Mouse (Mus musculus) limb, embryonic 11.5 days (tissue): Measurements from ENCODE around the gene Fabp2. TPM values are rescaled to one million over a fixed set of nuclear protein-coding genes. Genes with fewer than 3 reads are reported as not detected.
A peak's percentile ranks its signal among the peaks of the same experiment; 100 is the strongest.

Experiments used
- ATAC-seq: fragments of 200-750 bp; cut with Nextera tagmentation; 2 replicates; pipeline ENCODE4 v1.8.0; 2017; ENCODE audit warnings: low read depth; ENCODE audit not compliant: insufficient number of reproducible peaks, low FRiP score, low TSS enrichment
- DNase-seq: peaks from one replicate; pipeline ENCODE4 v3.0.0-alpha.2; 2015; ENCODE audit warnings: low spot score
- H3K27ac ChIP-seq: fragments of 300-500 bp; sonication (generic); replicated peaks from 2 replicates; pipeline ENCODE4 v1.5.1; 2014; ENCODE audit warnings: low read depth, mild to moderate bottlenecking, low read length
- H3K27me3 ChIP-seq: fragments of 300-500 bp; sonication (generic); 2 replicates; pipeline ENCODE4 v1.6.1; 2014; ENCODE audit warnings: mild to moderate bottlenecking, low read length, mixed read lengths; ENCODE audit not compliant: control insufficient read depth, insufficient read depth
- H3K36me3 ChIP-seq: fragments of 300-500 bp; sonication (generic); 2 replicates; pipeline ENCODE4 v1.6.1; 2014; ENCODE audit warnings: mild to moderate bottlenecking, low read length, moderate library complexity, mixed read lengths; ENCODE audit not compliant: control insufficient read depth, insufficient read depth
- H3K4me1 ChIP-seq: fragments of 300-500 bp; sonication (generic); 2 replicates; pipeline ENCODE4 v1.6.1; 2014; ENCODE audit warnings: low read length, mixed read lengths; ENCODE audit not compliant: control insufficient read depth, insufficient read depth
- H3K4me2 ChIP-seq: fragments of 300-500 bp; sonication (generic); 2 replicates; pipeline ENCODE4 v1.6.1; 2014; ENCODE audit warnings: low read depth, mild to moderate bottlenecking, moderate library complexity; ENCODE audit not compliant: severe bottlenecking
- H3K4me3 ChIP-seq: fragments of 300-500 bp; sonication (generic); 2 replicates; pipeline ENCODE4 v1.5.1; 2014; ENCODE audit warnings: low read depth, low read length
- H3K9ac ChIP-seq: fragments of 300-500 bp; sonication (generic); 2 replicates; pipeline ENCODE4 v1.6.1; 2014; ENCODE audit warnings: mild to moderate bottlenecking, low read length
- H3K9me3 ChIP-seq: fragments of 300-500 bp; sonication (generic); 2 replicates; pipeline ENCODE4 v1.6.1; 2016; ENCODE audit warnings: low read length; ENCODE audit not compliant: control insufficient read depth
- WGBS: fragments of 180-500 bp; shearing (Covaris S2); extraction: QIAGEN DNeasy Blood & Tissue Kit; methylation state at CpG from one replicate; pipeline ENCODE4 v1.1.7; 2014; 5-methylcytosine and 5-hydroxymethylcytosine counted together
- polyA plus RNA-seq: library from polyadenylated mRNA; unstranded; fragments of >200 nt; fragmentation: Nextera tagmentation; extraction: Ambion mirVana; gene quantifications from 2 replicates; pipeline ENCODE4 v1.2.1, GENCODE M21; 2014

Fabp2 gene
- polyA plus RNA-seq, 1 experiment from 2014 or later = not detected

DNA sequence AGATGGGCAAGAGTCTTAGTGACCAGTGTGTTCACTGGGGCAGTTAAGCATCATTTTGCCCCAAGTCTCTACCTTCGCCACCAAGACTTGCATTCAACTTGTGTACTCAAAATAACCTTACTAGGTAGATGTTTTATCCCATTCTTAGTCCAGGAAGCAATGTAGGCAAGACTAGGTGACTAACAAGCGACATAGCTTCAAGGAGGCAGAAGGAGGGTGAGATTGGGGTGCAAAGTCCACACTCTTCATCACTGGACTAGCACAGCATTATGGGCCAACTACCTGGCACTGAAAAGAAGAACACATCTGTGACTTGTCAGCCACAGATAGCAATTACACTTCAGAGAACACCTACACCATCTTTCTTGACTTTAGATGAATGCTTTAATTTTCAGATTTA is 18.0 kb upstream of the Fabp2 start:
- Histone ChIP-seq H3K27me3 (no peaks in the 10 kb centered on the region), H3K36me3 (no peaks in the 10 kb centered on the region), H3K9ac (no peak overlapping the region), H3K9me3 (no peaks in the 10 kb centered on the region), H3K27ac (no peak overlapping the region), H3K4me3 (no peak overlapping the region), H3K4me2 (no peak overlapping the region), H3K4me1 (no peaks in the 10 kb centered on the region)
- WGBS = 84% methylated on average over 2 of the region's 2 CpGs
- ATAC-seq = no peak
- no peak for DNase-seq

DNA sequence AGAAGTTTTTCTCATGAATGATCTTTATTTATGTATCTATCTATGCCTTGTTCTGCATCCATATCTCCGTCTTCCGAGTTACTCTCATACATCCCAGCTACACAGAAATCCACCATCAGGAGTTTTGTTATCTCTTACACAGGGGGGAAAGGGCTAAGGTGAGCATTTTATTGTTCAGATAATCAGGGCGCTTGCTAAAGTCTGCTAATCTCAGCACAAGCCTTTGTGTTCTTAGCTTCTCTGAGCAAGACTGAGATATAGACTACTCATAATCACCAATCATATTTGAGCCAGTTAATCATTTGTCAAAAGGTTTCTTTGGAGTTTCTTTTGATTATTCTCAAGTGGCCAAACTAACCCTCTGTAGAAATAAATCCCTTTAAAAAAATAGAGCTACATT is 17.3 kb upstream of the Fabp2 start:
- Histone ChIP-seq H3K9me3 (no peaks in the 10 kb centered on the region), H3K4me2 (no peak overlapping the region), H3K4me3 (no peak overlapping the region), H3K27me3 (no peaks in the 10 kb centered on the region), H3K4me1 (no peaks in the 10 kb centered on the region), H3K27ac (no peak overlapping the region), H3K9ac (no peak overlapping the region), H3K36me3 (no peaks in the 10 kb centered on the region)
- 84% methylated on average over 3 of the region's 3 CpGs for WGBS
- ATAC-seq (no peak), DNase-seq (no peak)

DNA sequence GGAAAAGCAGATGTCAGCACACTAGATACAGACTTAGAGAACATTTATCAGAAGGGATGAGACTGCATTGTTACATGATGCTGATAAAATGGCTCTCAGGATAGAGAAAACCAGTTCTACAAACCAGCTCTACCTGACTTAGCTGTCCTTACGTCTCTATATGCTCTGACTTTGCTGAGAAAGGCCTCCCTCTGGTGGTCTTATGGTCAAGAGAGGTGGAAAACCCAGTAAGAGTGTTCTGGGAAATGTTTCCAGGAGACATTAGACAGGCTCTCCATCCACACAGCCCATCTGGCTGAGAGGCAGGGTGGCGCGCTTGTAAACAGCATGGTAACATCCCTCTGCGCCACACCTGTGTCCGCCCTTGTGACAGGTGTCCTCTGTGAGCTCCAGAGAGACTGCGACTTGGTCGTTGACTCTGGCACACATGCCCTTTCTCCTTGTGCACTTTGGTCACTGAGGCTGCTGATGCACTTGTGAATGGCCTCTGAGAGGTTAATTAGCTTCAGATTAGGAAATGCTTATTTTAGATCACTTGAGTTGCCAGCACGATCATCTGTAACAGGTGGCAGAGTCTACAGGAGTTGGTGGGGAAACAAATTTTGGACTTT is 16.1 kb upstream of the Fabp2 start:
- Histone ChIP-seq H3K4me1 (no peaks in the 10 kb centered on the region), H3K4me2 (no peak overlapping the region)
- WGBS = 85% methylated on average over 8 of the region's 8 CpGs

DNA sequence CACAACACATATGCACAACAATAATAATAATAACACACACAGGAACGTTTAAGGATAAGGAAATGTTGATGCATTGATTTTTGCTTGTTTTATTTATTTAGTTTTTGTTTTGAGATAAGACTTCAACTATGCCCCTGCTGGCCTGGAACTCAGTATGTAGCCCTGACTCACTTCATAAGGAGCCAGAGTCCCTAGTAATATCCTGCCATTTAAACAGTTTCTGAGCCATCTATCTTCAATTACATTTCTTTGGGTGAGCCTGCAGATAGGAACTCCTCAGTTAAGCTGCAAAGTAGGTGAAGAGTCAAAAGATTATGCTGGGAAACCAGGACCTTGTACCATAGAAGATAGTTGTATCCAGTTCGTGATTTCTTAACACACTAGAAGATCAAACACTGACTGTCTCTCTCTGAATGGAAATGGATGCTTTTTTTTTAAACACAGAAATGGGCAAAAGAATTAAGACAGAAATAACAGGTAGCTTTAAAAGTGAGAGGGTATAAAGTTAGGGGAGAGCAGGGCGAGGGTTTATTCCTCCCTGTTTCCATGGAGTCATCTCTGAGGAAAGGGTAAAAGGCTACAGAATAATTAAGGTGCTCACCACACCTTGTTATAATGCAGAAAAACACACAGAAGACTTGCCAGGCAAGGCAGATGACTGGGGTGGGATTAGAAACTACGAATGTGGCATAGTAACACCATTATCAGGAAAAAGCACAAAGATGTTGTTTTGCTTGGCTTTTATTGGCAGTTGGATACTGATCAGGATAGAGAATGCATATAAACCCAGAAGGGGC is 7.2 kb upstream of the Fabp2 start:
- Histone ChIP-seq H3K4me2 (no peak overlapping the region), H3K36me3 (no peaks in the 10 kb centered on the region), H3K27ac (no peak overlapping the region), H3K4me3 (no peak overlapping the region), H3K9me3 (no peaks in the 10 kb centered on the region), H3K9ac (no peak overlapping the region), H3K27me3 (no peaks in the 10 kb centered on the region), H3K4me1 (no peaks in the 10 kb centered on the region)
- ATAC-seq (no peak), DNase-seq (no peak)
- 77% methylated on average over 4 of the region's 4 CpGs for WGBS

More for the DNA sequence above, 16.1 kb upstream of the Fabp2 start:
- DNase-seq (no peak), ATAC-seq (no peak)
- no peak overlapping the region for H3K27ac ChIP-seq
- no peak overlapping the region for H3K4me3 ChIP-seq
- H3K9me3 ChIP-seq = no peaks in the 10 kb centered on the region
- H3K36me3 ChIP-seq = no peaks in the 10 kb centered on the region
- no peaks in the 10 kb centered on the region for H3K27me3 ChIP-seq
- H3K9ac ChIP-seq = no peak overlapping the region

DNA sequence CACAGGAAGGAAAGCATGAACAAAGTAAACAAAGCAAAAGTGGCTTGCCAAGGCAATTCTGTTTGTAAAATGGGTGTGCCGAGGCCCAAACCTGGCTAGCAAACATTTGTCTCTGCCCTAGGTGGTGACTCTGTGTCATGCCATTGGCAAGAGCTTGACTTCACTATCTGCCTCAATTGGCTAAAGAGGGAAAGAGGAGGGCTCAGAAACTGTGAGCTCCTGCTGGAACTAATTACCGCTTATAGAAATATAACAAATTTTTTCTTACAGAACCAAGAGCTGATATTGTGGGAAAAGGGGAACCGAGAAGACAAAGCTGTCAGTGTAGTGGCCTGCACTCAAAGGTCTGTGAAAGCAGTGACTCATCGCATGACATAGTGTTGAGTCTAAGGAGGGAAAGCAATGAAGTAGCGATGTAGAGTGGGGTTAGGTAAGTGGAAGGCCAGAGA is 6.5 kb upstream of the Fabp2 start:
- 89% methylated on average over 5 of the region's 5 CpGs for WGBS
- Histone ChIP-seq H3K36me3 (no peaks in the 10 kb centered on the region), H3K27ac (no peak overlapping the region), H3K9me3 (no peaks in the 10 kb centered on the region), H3K4me2 (no peak overlapping the region), H3K4me1 (no peaks in the 10 kb centered on the region), H3K4me3 (no peak overlapping the region), H3K9ac (no peak overlapping the region), H3K27me3 (no peaks in the 10 kb centered on the region)
- DNase-seq (no peak), ATAC-seq (no peak)

DNA sequence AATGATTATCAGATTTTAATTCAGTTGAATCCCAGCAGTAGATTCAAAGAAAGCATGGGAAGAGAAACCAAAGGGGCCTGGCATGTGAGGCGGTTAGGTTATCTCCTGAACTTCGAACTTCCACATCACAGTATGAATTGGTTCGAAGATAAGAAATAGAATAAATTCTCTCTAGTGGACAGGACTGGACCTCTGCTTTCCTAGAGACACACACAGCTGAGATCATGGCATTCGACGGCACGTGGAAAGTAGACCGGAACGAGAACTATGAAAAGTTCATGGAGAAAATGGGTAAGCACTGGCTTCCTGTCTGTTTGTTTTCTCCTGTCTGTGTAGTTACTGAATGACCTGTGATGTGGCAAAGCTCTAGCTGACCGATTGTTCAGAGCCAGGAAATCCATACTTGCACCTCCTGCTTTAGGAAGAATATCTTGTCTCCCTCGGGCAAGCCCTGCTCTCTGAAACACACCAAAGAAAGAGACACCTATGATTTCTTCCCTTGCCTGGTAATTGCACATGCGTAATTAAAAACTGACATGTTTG is 388 bp downstream of the Fabp2 start:
- no peak for ATAC-seq
- H3K9ac ChIP-seq = no peak overlapping the region
- no peak overlapping the region for H3K4me3 ChIP-seq

DNA sequence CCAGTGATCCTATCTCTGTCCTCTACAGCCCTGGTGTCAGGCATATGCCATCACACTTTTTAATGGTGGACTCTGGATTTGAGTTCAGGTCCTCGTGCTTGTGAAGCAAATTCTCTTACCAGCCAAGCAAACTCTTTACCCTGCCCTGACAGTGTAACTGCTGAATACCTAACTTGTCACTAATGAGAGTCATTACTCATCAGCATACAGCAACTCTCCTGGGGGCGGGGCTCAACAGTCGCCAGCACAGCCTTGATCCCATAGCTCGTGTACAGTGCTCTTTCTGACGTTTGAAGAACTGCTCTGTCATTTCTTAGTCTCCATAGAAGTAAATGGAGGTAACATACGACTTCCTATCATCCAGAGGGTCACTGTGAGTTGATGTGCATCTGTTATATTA is 3.4 kb downstream of the Fabp2 start:
- Histone ChIP-seq H3K4me2 (no peak overlapping the region), H3K4me1 (no peaks in the 10 kb centered on the region), H3K27me3 (no peaks in the 10 kb centered on the region), H3K4me3 (no peak overlapping the region), H3K9ac (no peak overlapping the region), H3K27ac (no peak overlapping the region), H3K36me3 (no peaks in the 10 kb centered on the region), H3K9me3 (no peaks in the 10 kb centered on the region)
- DNase-seq = no peak
- 63% methylated on average over 6 of the region's 6 CpGs for WGBS
- ATAC-seq = no peak

More for the DNA sequence above, 388 bp downstream of the Fabp2 start:
- Histone ChIP-seq H3K4me2 (no peak overlapping the region), H3K9me3 (no peaks in the 10 kb centered on the region), H3K36me3 (no peaks in the 10 kb centered on the region), H3K4me1 (no peaks in the 10 kb centered on the region), H3K27me3 (no peaks in the 10 kb centered on the region), H3K27ac (no peak overlapping the region)
- DNase-seq = no peak
- 91% methylated on average over 11 of the region's 11 CpGs for WGBS

DNA sequence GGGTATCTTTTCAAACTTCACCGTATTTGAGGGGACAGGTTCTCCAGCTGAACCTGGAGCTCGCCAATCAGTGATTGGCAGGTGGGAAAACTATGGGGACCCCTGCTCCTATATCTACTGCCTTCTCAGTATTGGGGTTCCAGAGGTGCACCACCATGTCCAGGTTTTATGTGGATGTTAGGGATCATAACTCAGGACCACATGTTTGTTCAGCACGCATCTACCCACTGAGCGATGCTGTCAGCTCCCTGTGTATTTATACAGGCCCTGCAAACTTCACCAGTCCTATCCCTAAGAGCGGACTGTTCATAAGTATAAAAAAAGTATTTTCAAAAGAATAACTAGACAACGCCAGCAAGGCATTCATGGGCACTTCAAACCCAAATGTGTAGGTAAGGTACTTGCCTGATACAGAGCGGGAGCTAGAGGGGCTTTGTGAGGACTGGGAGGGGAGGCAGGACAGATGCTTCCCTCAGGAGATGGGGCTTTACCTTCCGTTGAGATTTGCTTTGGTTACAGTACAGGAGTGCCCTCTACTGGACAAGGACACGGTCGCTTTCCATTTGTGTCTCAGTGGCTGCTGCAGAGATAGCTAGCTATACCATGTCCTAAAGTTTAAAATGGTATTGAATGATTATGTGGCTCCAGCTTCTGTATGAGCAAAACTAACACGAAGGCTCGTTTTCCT is 9.0 kb downstream of the Fabp2 start:
- H3K4me2 ChIP-seq = no peak overlapping the region

More for the DNA sequence above, 9.0 kb downstream of the Fabp2 start:
- Histone ChIP-seq H3K27me3 (no peaks in the 10 kb centered on the region), H3K4me1 (no peaks in the 10 kb centered on the region), H3K27ac (no peak overlapping the region), H3K36me3 (no peaks in the 10 kb centered on the region), H3K9ac (no peak overlapping the region), H3K4me3 (no peak overlapping the region), H3K9me3 (no peaks in the 10 kb centered on the region)
- ATAC-seq = no peak
- DNase-seq = peak; percentile 74
- WGBS = 46% methylated on average over 12 of the region's 12 CpGs
